Mouse (Mus musculus) limb, embryonic 11.5 days (tissue): Measurements from ENCODE around the gene Srgap1. TPM values are rescaled to one million over a fixed set of nuclear protein-coding genes. Genes with fewer than 3 reads are reported as not detected.

ENCODE experiments used
- ATAC-seq: fragments of 200-750 bp; cut with Nextera tagmentation; 2 replicates; pipeline ENCODE4 v1.8.0; 2017; ENCODE audit warnings: low read depth; ENCODE audit not compliant: insufficient number of reproducible peaks, low FRiP score, low TSS enrichment
- DNase-seq: peaks from one replicate; pipeline ENCODE4 v3.0.0-alpha.2; 2015; ENCODE audit warnings: low spot score
- H3K27ac ChIP-seq: fragments of 300-500 bp; sonication (generic); replicated peaks from 2 replicates; pipeline ENCODE4 v1.5.1; 2014; ENCODE audit warnings: low read depth, mild to moderate bottlenecking, low read length
- H3K27me3 ChIP-seq: fragments of 300-500 bp; sonication (generic); 2 replicates; pipeline ENCODE4 v1.6.1; 2014; ENCODE audit warnings: mild to moderate bottlenecking, low read length, mixed read lengths; ENCODE audit not compliant: control insufficient read depth, insufficient read depth
- H3K36me3 ChIP-seq: fragments of 300-500 bp; sonication (generic); 2 replicates; pipeline ENCODE4 v1.6.1; 2014; ENCODE audit warnings: mild to moderate bottlenecking, low read length, moderate library complexity, mixed read lengths; ENCODE audit not compliant: control insufficient read depth, insufficient read depth
- H3K4me1 ChIP-seq: fragments of 300-500 bp; sonication (generic); 2 replicates; pipeline ENCODE4 v1.6.1; 2014; ENCODE audit warnings: low read length, mixed read lengths; ENCODE audit not compliant: control insufficient read depth, insufficient read depth
- H3K4me2 ChIP-seq: fragments of 300-500 bp; sonication (generic); 2 replicates; pipeline ENCODE4 v1.6.1; 2014; ENCODE audit warnings: low read depth, mild to moderate bottlenecking, moderate library complexity; ENCODE audit not compliant: severe bottlenecking
- H3K4me3 ChIP-seq: fragments of 300-500 bp; sonication (generic); 2 replicates; pipeline ENCODE4 v1.5.1; 2014; ENCODE audit warnings: low read depth, low read length
- H3K9ac ChIP-seq: fragments of 300-500 bp; sonication (generic); 2 replicates; pipeline ENCODE4 v1.6.1; 2014; ENCODE audit warnings: mild to moderate bottlenecking, low read length
- H3K9me3 ChIP-seq: fragments of 300-500 bp; sonication (generic); 2 replicates; pipeline ENCODE4 v1.6.1; 2016; ENCODE audit warnings: low read length; ENCODE audit not compliant: control insufficient read depth
- WGBS: fragments of 180-500 bp; shearing (Covaris S2); extraction: QIAGEN DNeasy Blood & Tissue Kit; methylation state at CpG from one replicate; pipeline ENCODE4 v1.1.7; 2014; 5-methylcytosine and 5-hydroxymethylcytosine counted together
- polyA plus RNA-seq: library from polyadenylated mRNA; unstranded; fragments of >200 nt; fragmentation: Nextera tagmentation; extraction: Ambion mirVana; gene quantifications from 2 replicates; pipeline ENCODE4 v1.2.1, GENCODE M21; 2014

The Srgap1 gene
- polyA plus RNA-seq, 1 experiment from 2014 or later: 6.1 TPM

DNA sequence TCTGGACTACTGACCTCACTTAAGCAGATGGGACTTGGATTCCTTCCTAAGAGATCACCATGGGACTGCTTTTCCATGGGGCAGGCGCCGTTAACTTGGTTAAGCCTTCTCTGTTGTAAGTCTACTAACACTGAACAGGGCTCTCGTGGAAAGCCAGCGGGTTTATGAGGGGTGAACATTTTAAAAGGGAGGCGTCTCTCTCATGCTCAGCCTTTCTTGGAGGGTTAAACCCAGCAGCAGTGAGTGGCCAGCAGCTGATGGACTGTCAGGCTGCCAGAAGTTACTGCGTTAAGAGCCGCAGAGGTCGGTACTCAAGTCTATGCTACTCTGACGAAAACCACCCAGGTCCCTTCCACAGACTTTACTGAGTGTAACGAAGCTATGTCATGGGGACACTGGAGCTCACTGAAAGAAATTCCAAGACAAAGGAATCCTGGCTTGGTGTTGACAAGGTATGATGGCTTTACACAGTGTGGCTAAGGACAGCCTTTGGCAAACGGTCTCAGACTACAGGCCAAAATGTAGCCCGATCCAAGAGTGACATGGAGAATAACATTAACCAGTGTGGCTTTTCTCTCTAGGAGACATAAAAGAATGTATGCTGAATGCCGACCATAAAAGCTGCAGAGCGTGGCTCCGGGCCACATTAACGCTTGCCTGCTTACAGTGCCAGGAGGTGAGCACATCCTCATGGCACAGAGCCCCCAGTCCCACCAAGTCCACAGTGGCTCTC is 209.8 kb downstream of the Srgap1 start:
- DNase-seq (peak; percentile 59), ATAC-seq (0 out of 2 replicates have a peak, but pooled peaks have one; percentile 32)

GRCm38 (mm10) chr10:121836507-121837165 is 210.5 kb downstream of the Srgap1 start:
- H3K4me1 ChIP-seq: peaks cover 12% of the 10 kb centered on the region
- no peaks in the 10 kb centered on the region for H3K27me3 ChIP-seq
- peak overlapping the region; percentile 72 for H3K27ac ChIP-seq
- H3K4me2 ChIP-seq: peak overlapping the region; percentile 33
- DNase-seq (peak; percentile 70), ATAC-seq (0 out of 2 replicates have a peak, but pooled peaks have one; percentile 53)
- no peaks in the 10 kb centered on the region for H3K9me3 ChIP-seq
- no peaks in the 10 kb centered on the region for H3K36me3 ChIP-seq
- 0 out of 2 replicates have a peak overlapping the region, but pooled peaks have one; percentile 30 for H3K9ac ChIP-seq
- no peak overlapping the region for H3K4me3 ChIP-seq
- 30% methylated on average over 18 of the region's 18 CpGs for WGBS

More for the DNA sequence above, 209.8 kb downstream of the Srgap1 start:
- H3K4me2 ChIP-seq: peak overlapping the region; percentile 33; the same call in 1 of the 2 replicates
- 0 out of 2 replicates have a peak overlapping the region, but pooled peaks have one; percentile 30 for H3K9ac ChIP-seq
- no peaks in the 10 kb centered on the region for H3K36me3 ChIP-seq
- 36% methylated on average over 16 of the region's 16 CpGs for WGBS
- H3K27me3 ChIP-seq: no peaks in the 10 kb centered on the region
- H3K4me3 ChIP-seq: no peak overlapping the region
- H3K4me1 ChIP-seq: peaks cover 12% of the 10 kb centered on the region
- no peaks in the 10 kb centered on the region for H3K9me3 ChIP-seq
- H3K27ac ChIP-seq: peak overlapping the region; percentile 72

DNA sequence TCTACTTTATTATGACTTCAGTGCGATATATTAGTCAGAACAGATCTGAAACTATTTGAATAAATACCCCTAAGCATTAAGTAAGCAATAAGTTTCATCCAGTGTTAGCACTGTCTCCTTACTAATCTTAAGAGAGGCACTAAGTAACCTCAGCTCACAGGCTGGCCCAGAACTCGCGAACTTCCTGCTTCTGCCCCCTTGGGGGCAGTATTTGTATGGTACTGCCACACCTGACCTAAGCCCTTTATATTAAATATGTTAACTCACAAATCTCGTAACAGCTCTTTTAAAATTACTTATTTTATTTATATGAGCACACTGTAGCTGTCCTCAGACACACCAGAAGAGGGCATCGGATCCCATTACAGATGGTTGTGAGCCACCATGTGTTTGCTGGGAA is 213.7 kb downstream of the Srgap1 start:
- H3K9ac ChIP-seq: no peak overlapping the region
- H3K36me3 ChIP-seq: no peaks in the 10 kb centered on the region
- no peak overlapping the region for H3K4me2 ChIP-seq
- no peak overlapping the region for H3K27ac ChIP-seq
- no peaks in the 10 kb centered on the region for H3K9me3 ChIP-seq
- ATAC-seq: no peak
- 86% methylated on average over 5 of the region's 5 CpGs for WGBS
- no peak for DNase-seq
- peaks cover 17% of the 10 kb centered on the region for H3K4me1 ChIP-seq
- H3K4me3 ChIP-seq: no peak overlapping the region
- H3K27me3 ChIP-seq: no peaks in the 10 kb centered on the region

DNA sequence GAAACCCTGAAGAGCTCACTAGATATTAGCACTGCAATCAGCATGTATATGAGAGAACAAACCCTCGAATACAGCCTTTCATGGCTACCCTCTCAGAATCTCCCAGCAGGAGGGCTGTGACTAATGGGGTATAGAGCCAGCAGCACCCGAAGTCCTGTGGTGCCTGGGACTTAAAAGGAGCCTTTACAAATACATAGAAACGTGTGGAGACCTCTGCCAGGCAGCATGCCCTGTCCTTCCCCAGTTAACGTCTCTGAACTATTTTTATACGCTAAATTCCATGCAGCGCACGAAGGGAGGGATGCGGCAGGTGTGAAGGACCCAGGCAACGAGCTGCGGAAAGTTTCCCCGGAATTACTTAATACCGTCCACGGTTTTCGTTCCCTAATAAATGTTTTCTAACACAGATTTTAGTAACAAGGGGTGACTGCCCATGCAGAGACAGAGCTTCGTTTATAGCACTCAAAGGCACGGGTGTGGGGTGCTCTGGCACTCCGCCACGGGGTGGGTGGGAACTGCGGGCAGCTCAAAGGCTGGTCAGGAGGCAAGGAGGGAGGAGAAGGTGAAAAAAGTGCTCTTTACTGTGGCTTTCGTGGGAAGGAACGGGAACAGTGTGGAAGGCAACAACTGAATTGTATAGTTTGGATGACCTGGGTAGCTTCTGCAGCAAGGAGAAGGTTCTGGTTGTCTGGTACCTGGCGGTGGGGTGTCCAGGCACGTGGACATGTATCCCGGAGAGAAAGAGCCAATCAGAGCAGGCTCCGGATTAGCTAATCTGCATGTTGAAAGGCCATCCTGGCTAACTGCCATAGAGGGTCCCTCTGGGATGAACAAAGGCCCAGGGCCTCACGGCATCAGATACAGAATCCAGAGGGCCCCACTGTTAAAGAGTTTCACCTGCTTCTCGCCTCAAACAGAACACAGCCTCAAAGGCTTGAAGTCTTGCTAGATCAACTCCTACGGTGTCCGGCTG is 216.5 kb downstream of the Srgap1 start:
- Histone ChIP-seq H3K9me3 (no peaks in the 10 kb centered on the region), H3K27me3 (no peaks in the 10 kb centered on the region), H3K4me2 (no peak overlapping the region), H3K4me3 (no peak overlapping the region), H3K36me3 (no peaks in the 10 kb centered on the region), H3K27ac (no peak overlapping the region), H3K9ac (no peak overlapping the region), H3K4me1 (peaks cover 6% of the 10 kb centered on the region; the same call in 1 of the 2 replicates)
- no peak for ATAC-seq
- 70% methylated on average over 29 of the region's 29 CpGs for WGBS
- no peak for DNase-seq

- ATAC-seq: no peak
- 87% methylated on average over 5 of the region's 5 CpGs for whole genome bisulfite sequencing
- no peak overlapping the region for H3K4me2 ChIP-seq
Observed at GRCm38 (mm10) chr10:121829800-121830303, 217.3 kb downstream of the Srgap1 start.

DNA sequence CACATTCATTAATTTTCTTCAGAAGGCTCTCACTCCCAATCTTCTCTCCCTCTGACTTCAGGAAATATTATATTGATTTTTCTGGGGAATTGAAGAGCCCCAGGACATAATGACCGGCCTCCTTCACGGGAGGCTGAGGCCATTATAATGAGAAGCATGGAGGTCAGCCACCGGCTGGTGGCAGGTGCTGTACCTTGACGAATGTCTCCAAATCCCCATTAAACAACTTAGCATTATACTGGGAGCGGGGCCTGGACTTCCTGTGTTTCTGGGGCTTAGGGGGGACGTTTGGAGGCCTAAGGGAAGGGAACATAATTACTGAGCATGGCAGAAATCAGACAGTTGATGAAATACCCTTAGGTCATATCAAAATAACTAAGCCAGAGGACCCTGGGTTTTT is 218.1 kb downstream of the Srgap1 start:
- Histone ChIP-seq H3K27me3 (no peaks in the 10 kb centered on the region), H3K4me1 (peaks cover 6% of the 10 kb centered on the region; the same call in 1 of the 2 replicates), H3K4me2 (no peak overlapping the region), H3K36me3 (no peaks in the 10 kb centered on the region), H3K27ac (no peak overlapping the region), H3K4me3 (no peak overlapping the region), H3K9ac (no peak overlapping the region), H3K9me3 (no peaks in the 10 kb centered on the region)
- ATAC-seq (no peak), DNase-seq (no peak)
- 15% methylated on average over 6 of the region's 6 CpGs for WGBS

More at GRCm38 (mm10) chr10:121829800-121830303, 217.3 kb downstream of the Srgap1 start:
- Histone ChIP-seq H3K9me3 (no peaks in the 10 kb centered on the region), H3K36me3 (no peaks in the 10 kb centered on the region), H3K27ac (no peak overlapping the region), H3K4me1 (peaks cover 6% of the 10 kb centered on the region; the same call in 1 of the 2 replicates), H3K9ac (no peak overlapping the region), H3K27me3 (no peaks in the 10 kb centered on the region), H3K4me3 (no peak overlapping the region)
- DNase-seq: no peak

GRCm38 (mm10) chr10:121822674-121823073 is 224.4 kb downstream of the Srgap1 start:
- ATAC-seq (no peak), DNase-seq (no peak)
- Histone ChIP-seq H3K27ac (no peak overlapping the region), H3K4me1 (0 out of 2 replicates have a peak, but pooled peaks cover 3% of the 10 kb centered on the region), H3K9me3 (no peaks in the 10 kb centered on the region), H3K9ac (no peak overlapping the region), H3K4me2 (no peak overlapping the region), H3K4me3 (no peak overlapping the region), H3K36me3 (no peaks in the 10 kb centered on the region; the same call in 1 of the 2 replicates), H3K27me3 (no peaks in the 10 kb centered on the region)
- WGBS: 57% methylated on average over 5 of the region's 5 CpGs
